Mouse (Mus musculus) brain, embryonic 14.5 days (tissue): ENCODE data around the gene Vcp. TPM values are rescaled to one million over a fixed set of nuclear protein-coding genes. Genes with fewer than 3 reads are reported as not detected.

ENCODE experiments used
- DNase-seq: peaks from one replicate; pipeline ENCODE4 v3.0.0-alpha.2; 2011; ENCODE audit warnings: low read depth
- CTCF ChIP-seq: fragments of 200-500 bp; IDR thresholded peaks from 2 replicates; pipeline ENCODE4 v1.5.1; 2012; ENCODE audit warnings: inconsistent platforms, mild to moderate bottlenecking, moderate library complexity, borderline replicate concordance; ENCODE audit not compliant: insufficient read depth, insufficient read length; ENCODE audit errors: extremely low read depth
- POLR2A ChIP-seq: fragments of 200-500 bp; IDR thresholded peaks from 2 replicates; pipeline ENCODE4 v1.6.1; 2012; ENCODE audit warnings: mild to moderate bottlenecking, inconsistent platforms, borderline replicate concordance; ENCODE audit not compliant: poor library complexity, insufficient read depth, insufficient read length, severe bottlenecking; ENCODE audit errors: extremely low read depth
- polyA plus RNA-seq: library from polyadenylated mRNA; depleted of rRNA; stranded (reverse); fragments of >200 nt; gene quantifications from 2 replicates; pipeline ENCODE4 v1.2.3, GENCODE M21; 2012; rRNA removed

Gene Vcp
- 203 and 264 TPM in 2 replicates for polyA plus RNA-seq

DNA sequence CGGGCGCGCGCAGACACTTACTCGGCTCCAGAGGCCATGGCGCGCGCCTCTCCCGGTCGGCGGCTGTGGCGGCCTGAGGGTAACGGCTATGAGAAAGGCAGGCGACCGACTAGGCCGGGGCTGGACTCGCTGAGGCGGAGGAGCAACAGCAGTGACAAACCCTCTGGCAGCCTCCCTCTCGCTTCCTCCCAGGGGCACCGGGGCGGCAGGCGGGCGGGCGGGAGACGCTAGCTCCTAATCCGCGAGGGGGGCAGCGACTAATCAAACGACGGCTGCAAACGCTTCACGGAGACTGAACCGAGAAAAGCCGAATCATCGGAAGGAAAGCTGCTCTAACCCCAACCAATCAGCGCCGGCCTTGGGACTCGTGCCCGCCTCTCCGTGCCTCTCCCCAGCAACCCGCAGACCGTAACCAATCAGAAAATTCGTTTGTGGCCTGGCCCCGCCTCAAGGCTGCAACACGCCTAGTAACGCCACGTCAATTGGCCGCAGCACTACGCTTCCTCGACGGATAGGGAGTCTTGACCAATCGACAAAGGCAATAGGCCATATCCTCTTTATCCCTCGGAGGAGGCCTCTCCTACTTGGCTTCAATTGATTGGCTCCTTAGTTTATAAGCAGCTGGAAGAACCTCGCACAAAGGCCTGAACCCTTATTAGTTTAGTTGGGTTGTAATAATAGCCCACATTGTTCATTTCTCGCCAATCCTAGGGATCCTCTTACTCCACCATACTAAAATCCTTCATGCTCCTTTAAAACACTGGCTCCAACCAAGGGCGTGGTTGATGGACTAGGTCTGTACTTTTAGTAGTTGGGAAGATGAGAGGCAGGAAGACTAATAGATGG is at the start of gene Vcp:
TSS of gene Vcp (minus strand) at position 367 of the 846 bp plus-strand sequence.
- peak; percentile 100 for DNase-seq
- TF ChIP-seq POLR2A, result peak; percentile 39; the same call in 1 of the 2 replicates

DNA sequence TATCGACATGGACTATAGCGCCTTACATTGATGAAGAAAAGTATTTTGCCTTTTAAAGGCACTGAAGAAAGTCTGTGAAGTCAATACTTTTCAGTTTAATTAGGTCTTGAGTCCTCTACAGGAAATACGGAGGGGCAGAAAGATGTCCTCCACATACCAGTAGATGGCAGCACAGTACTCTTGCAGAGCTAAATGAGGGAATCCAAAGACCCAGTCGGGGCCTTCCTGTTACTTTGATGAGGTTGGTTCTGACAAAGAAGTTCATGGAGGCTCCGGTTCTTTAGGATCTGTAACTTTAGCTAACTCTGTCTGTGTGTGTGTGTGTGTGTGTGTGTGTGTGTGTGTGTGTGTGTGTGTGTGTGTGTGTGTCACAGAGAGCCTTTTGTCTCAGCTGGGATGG is 46.9 kb upstream of the Vcp start:
- DNase-seq, result peak; percentile 95
- peak; percentile 78; the same call in 1 of the 2 replicates for TF ChIP-seq CTCF
- no peak for TF ChIP-seq POLR2A

DNA sequence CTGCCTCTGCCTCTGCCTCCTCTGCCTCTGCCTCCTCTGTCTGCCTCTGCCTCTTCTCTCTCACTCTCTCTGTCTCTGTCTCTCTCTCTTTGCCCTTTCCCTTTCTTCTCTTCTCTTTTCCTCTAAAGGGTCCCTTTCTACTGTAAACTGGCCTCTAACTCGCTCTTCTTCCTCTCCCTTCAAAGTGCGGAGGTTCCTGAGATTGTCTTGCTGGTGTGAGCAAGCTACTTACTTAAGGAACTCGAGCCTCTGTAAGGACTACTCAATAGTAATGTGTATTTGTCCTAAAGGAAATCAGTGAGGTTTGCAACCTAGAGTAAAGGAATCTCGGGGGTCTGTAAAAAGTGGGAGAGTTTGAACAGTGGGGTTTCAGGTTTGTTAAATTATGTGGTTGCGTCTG is 46.3 kb upstream of the Vcp start:
- TF ChIP-seq CTCF, result no peak
- TF ChIP-seq POLR2A, result no peak
- no peak for DNase-seq

DNA sequence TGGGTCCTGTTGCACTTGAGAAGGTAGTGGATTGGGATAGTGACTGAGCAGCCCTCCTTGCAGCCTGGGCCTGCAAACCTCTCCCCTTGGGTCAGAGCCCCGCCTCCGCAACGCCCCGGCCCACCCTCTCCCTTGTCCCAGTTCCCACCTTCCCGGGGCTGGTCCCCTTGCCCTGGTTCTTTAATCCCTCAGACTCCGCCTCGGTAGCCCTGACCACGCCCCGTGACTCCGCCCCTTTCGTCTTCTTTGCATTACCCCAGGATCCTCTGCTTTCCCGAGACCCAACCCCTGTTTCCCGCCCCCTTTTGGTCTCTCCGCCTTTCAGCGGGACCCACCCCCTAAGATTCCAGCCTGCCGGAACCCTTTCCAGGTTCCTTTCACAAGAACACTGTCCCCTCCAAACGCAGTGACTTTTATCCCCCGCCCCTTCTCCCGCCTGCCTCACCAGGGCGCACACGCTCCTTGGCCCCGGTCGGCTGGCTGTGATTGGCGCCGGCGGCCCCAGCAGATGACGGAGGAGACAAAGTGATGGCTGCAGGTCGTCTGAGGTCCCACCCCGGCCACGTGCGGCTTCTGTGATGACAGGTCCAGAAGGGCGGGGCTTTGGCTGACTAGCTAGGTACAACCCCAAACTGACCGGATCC is 45.5 kb upstream of the Vcp start, which contains the start of gene Fam214b:
TSS of gene Fam214b (minus strand) at position 562 of the 644 bp plus-strand sequence.
- TF ChIP-seq CTCF (no peak), POLR2A (peak; percentile 47; the same call in 1 of the 2 replicates)
- peak; percentile 99 for DNase-seq

DNA sequence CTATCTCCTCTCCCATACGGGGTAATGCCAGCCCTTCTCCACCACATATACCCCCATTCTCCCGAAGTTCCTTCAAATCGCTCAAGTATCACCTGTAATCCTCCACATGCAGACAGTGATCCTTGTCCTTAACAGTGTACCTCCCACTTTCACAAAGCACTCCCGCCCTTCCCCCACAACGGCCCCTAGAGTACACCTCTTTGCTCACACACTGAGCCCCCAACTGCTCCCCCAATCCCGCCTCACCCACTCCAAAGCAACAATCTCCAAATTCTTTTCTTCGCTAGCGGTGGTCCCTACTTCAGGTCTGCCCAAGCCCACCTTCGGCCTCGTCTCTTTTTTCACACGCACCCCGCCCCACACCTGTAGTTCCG is 45.0 kb upstream of the Vcp start:
- DNase-seq, result no peak
- TF ChIP-seq POLR2A, result no peak
- no peak for TF ChIP-seq CTCF

DNA sequence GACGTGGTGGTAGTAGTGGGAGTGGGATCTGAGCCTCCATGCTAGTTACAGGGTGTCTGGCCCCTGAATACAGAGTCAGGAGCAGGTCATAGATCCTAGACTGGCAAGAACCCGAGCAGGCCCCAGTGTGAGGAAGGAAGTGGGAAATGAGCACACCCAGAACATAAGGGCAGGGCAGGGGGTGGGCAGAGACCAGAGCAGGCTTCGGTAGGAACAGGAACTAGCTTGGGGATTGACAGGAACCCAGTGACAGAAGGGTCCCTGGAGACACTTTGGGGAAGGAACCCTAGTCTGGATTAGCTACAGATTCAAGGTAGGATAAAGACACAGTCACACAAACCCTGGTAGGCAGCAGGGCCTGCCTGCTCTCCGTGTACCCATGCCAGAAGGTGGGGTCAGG is 44.4 kb upstream of the Vcp start:
- TF ChIP-seq POLR2A (no peak), CTCF (no peak)
- peak; percentile 47 for DNase-seq

DNA sequence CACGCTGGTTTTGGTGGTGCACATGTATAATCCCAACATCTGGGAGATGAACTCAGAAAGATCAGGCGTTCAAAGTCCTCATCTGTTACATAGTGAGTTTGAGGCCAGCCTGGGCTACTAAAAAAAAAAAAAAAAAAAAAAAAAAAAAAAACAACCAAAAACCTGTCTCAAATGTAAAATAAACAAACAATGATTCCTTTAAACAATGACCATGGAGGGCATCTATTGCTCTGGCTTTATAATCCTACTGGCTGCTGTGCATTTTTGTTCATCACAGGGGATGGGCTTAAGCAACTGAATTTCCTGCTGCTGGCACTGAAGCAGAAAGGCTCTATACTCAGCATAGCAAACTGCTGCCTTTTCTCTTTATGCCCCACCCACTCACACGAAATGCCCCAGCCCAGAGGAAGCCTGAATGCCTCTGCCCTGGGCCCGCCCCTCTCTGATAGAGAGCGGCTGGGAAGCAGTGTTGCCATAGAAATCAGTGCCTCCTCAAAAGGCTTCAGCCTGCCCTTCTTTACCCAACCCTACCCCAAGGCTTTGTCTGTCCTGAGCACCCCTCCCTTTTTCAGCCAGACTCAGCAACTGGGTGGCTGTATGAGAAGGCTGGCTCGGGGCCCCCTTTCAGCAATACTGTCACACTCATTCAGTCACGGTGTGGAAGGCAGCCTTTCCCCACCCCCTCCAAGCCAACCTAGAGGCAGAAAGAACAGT is 43.5 kb upstream of the Vcp start:
- TF ChIP-seq CTCF, result no peak
- no peak for TF ChIP-seq POLR2A
- peak; percentile 98 for DNase-seq

DNA sequence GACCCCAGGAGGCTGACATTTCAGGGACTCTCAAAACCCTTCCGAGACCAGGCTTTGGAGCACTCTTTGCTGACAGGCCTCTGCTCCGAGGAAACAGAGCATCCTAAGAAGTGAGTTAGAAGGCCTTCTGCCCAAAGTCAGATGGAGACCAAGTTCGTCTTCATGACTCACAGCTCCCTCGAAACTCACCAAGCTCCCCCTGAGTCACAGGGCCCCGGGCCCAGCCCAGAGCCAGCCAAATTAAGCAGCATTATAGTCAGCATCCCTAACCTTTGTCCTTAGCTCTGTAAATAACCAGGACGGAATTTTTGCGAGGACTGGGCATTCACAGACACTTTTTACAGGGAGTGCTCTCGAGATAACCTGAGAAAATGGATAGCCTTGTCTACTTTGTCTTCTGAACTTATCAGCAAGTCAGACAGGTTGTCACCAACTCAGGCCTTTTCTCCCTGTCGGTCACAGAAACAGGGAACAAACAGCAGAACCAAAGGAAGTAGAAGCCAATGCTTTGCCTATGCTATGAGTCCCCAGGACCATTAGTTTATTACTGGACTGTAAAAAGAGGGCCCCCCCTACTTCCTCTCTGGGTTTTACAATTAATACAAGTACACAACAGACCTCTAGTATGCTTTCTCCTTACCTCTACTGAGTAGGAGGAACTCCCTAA is 40.7 kb upstream of the Vcp start:
- no peak for DNase-seq
- TF ChIP-seq POLR2A (no peak), CTCF (no peak)

DNA sequence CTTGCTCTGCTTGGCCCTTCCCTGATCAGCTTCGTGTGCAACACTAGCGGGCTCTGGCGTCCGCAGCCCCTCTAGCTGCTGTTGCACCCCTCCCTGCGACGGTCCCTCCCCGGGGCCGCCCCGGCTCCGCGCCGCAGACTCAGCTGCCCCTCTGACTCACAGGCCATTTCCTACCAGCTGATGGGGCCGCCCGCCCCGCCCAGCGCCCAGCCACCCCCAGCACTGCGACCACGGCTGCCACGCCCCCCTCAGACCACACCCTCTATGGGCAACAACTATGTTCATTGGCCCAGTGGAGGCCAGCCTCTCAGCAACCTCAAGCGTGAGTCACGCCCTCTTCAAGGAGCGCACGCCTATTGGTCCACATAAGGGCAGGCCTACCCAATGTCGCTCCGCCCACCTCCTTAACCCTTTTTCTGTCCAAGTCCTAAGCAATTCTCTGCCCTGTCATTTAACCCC is 39.8 kb upstream of the Vcp start:
- peak; percentile 62 for TF ChIP-seq POLR2A
- TF ChIP-seq CTCF, result no peak

DNA sequence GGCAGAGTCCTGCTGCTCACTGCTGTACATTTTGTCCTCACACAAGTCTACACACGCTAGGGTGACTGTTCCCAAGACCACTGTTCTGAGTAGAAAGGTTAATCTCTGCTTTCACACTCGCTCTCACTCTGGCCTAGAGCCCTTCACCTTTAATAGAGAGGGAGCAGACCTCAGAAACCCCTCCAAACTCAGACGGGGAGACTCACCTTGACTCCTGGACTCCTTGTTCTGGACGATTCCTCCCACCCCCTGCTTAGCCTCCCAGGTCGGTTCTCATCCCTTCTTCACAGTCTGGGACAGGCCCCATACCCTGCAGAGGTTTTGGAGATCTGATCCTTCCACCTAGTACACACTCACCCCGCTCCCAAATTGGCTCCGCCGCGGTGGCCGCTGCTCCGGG is 39.3 kb upstream of the Vcp start:
- TF ChIP-seq CTCF (no peak), POLR2A (no peak)
- no peak for DNase-seq

More for the DNA sequence above, 39.8 kb upstream of the Vcp start:
- peak; percentile 99 for DNase-seq
